Mouse (Mus musculus) olfactory bulb, adult 2 months (tissue): ENCODE measurements around the gene Gm10282.

Source experiments
- CTCF ChIP-seq: fragments of 200-500 bp; IDR thresholded peaks from 2 replicates; pipeline ENCODE4 v1.5.1; 2012; ENCODE audit warnings: low read depth, mild to moderate bottlenecking, low read length, moderate library complexity; ENCODE audit not compliant: insufficient read depth
- POLR2A ChIP-seq: fragments of 200-500 bp; IDR thresholded peaks from 2 replicates; pipeline ENCODE4 v1.6.1; 2012; ENCODE audit warnings: mild to moderate bottlenecking, low read depth, low read length, moderate library complexity; ENCODE audit not compliant: insufficient read depth

- TF ChIP-seq CTCF: no peak
- no peak for TF ChIP-seq POLR2A
Observed at GRCm38 (mm10) chr8:72317741-72318301, 12.8 kb upstream of the Gm10282 start.
